Mouse (Mus musculus): ENCODE data around the gene Stac3. TPM values are rescaled to one million over a fixed set of nuclear protein-coding genes. Genes with fewer than 3 reads are reported as not detected.

Gene Stac3
- total and polyA plus RNA-seq, 2 experiments, result 0.37 to 0.49 TPM

DNA sequence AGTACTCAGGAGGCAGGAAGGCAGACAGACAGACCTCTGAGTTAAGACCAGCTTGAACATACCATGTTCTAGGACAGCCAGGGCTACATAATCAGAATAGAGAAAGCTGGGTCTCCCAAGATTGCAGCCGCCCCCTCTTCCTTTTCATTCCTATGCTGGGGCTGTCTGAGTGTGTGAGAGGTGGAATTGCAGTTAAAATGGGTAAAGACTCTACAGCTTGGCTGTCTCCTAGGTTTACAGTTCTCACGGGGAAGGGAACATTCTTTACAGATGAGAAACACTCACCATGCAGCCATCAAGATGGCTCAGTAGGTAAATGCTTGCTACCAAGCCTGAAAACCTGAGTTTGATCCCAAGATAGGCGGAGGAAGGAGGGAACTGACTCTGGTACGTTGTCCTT, 1.4 kb upstream of the Stac3 start:
- Histone ChIP-seq H3K27me3 (ENCODE audit: control insufficient read depth, insufficient read depth, low read length) (no peaks in the 10 kb centered on the region), H3K27ac (replicated peaks; ENCODE audit: insufficient read depth, low read depth, low read length) (no peak overlapping the region), H3K4me1 (ENCODE audit: control insufficient read depth, insufficient read depth, low read length) (no peaks in the 10 kb centered on the region), H3K4me3 (ENCODE audit: insufficient read depth, low read depth, low read length) (no peak overlapping the region), H3K36me3 (ENCODE audit: control insufficient read depth, insufficient read depth, low read length) (peaks cover 18% of the 10 kb centered on the region), H3K79me2 (ENCODE audit: control insufficient read depth, insufficient read depth, low read length) (no peaks in the 10 kb centered on the region), H3K9ac (ENCODE audit: low read depth, low read length) (no peak overlapping the region)
- WGBS, result 95% methylated on average over 4 of the region's 4 CpGs
- TF ChIP-seq CTCF (IDR thresholded peaks at IDR 0.05; ENCODE audit: low read depth, low read length) (no peak), POLR2A (IDR thresholded peaks at IDR 0.05; ENCODE audit: extremely low read depth, insufficient read depth, low read length) (no peak)
- DNase-seq (ENCODE audit: extremely low read depth, low read depth, low spot score), result no peak

DNA sequence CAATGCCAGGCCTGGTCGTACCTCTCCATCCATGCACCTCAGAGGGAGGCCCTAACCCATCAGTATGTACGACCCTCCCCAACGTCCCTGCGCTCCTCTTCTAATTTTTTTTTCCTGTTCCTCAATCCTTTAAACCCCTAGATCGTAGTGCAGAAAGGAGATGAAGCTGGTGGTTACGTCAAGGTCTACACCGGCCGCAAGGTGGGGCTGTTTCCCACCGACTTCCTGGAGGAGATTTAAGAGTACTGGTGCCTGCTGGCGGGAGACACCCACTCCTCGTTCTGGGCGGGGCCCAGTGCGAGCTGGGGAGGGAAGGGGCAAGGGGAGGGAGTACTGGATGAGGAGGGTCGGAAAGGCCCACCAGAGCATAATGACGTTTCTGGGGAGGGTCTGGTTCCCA, 6.8 kb downstream of the Stac3 start:
- Histone ChIP-seq H3K79me2 (ENCODE audit: control insufficient read depth, insufficient read depth, low read length) (no peaks in the 10 kb centered on the region), H3K27ac (replicated peaks; ENCODE audit: insufficient read depth, low read depth, low read length) (no peak overlapping the region), H3K4me1 (ENCODE audit: control insufficient read depth, insufficient read depth, low read length) (peaks cover 7% of the 10 kb centered on the region; the same call in 1 of the 2 replicates), H3K27me3 (ENCODE audit: control insufficient read depth, insufficient read depth, low read length) (peaks cover 2% of the 10 kb centered on the region; the same call in 1 of the 2 replicates), H3K9ac (ENCODE audit: low read depth, low read length) (no peak overlapping the region), H3K4me3 (ENCODE audit: insufficient read depth, low read depth, low read length) (no peak overlapping the region), H3K36me3 (ENCODE audit: control insufficient read depth, insufficient read depth, low read length) (no peaks in the 10 kb centered on the region)
- 44% methylated on average over 15 of the region's 15 CpGs for WGBS
- peak; percentile 69 for TF ChIP-seq CTCF (IDR thresholded peaks at IDR 0.05; ENCODE audit: low read depth, low read length)
- TF ChIP-seq POLR2A (IDR thresholded peaks at IDR 0.05; ENCODE audit: extremely low read depth, insufficient read depth, low read length), result no peak
- DNase-seq (ENCODE audit: extremely low read depth, low read depth, low spot score), result peak; percentile 22

DNA sequence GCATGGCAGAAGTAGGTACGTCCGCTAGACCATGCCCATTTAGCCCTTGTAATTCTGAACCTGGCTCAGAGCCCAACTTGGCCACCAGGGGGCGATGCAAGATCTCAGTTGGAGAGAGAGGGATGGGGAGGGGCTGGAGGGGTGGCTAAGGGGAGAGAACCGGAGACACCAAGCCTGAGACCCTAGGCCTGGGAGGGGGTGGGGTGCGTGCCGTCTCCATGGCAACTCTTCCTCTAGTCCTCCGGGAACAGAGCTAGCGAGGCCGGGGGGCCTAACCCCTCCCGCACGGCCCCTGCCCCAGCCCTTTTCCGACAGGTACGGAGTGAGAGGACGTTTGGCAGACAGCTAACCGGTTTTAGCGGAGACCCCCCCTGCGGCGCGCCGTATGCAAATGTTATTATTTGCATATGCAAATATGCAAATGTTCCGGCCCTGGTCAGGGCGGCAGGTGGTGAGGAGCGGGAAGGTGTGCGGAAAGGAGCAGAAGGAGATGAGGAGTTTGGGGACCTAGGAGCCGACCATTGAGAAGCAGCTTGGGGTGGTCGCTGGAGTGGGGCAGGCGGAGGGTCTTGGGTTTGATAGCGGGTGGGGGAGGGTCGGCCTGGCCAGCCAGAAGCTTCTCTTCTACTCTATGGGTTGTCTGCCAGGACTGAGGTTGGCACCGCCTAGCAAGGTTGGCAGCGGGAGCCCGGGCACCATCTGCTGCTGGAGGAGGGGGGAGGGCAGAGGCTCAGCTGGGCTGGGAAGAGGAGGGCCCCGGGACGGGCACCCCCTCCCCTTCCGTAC, 7.8 kb downstream of the Stac3 start:
- Histone ChIP-seq H3K4me1 (ENCODE audit: control insufficient read depth, insufficient read depth, low read length) (peaks cover 7% of the 10 kb centered on the region; the same call in 1 of the 2 replicates), H3K27ac (replicated peaks; ENCODE audit: insufficient read depth, low read depth, low read length) (no peak overlapping the region), H3K9ac (ENCODE audit: low read depth, low read length) (0 out of 2 replicates have a peak overlapping the region, but pooled peaks have one; percentile 5), H3K79me2 (ENCODE audit: control insufficient read depth, insufficient read depth, low read length) (no peaks in the 10 kb centered on the region), H3K4me3 (ENCODE audit: insufficient read depth, low read depth, low read length) (peak overlapping the region; percentile 9; the same call in 1 of the 2 replicates), H3K36me3 (ENCODE audit: control insufficient read depth, insufficient read depth, low read length) (no peaks in the 10 kb centered on the region), H3K27me3 (ENCODE audit: control insufficient read depth, insufficient read depth, low read length) (peaks cover 2% of the 10 kb centered on the region; the same call in 1 of the 2 replicates)
- 4% methylated on average over 35 of the region's 35 CpGs for WGBS
- TF ChIP-seq CTCF (IDR thresholded peaks at IDR 0.05; ENCODE audit: low read depth, low read length) (peak; percentile 86), POLR2A (IDR thresholded peaks at IDR 0.05; ENCODE audit: extremely low read depth, insufficient read depth, low read length) (no peak)
- DNase-seq (ENCODE audit: extremely low read depth, low read depth, low spot score), result peak; percentile 45

- H3K9ac ChIP-seq (ENCODE audit: low read depth, low read length), result no peak overlapping the region
- no peak overlapping the region for H3K27ac ChIP-seq (replicated peaks; ENCODE audit: insufficient read depth, low read depth, low read length)
- DNase-seq (ENCODE audit: extremely low read depth, low read depth, low spot score), result no peak
- TF ChIP-seq CTCF (IDR thresholded peaks at IDR 0.05; ENCODE audit: low read depth, low read length) (no peak), POLR2A (IDR thresholded peaks at IDR 0.05; ENCODE audit: extremely low read depth, insufficient read depth, low read length) (no peak)
- WGBS, result 33% methylated on average over 17 of the region's 17 CpGs
- H3K27me3 ChIP-seq (ENCODE audit: control insufficient read depth, insufficient read depth, low read length), result peaks cover 2% of the 10 kb centered on the region; the same call in 1 of the 2 replicates
- no peaks in the 10 kb centered on the region for H3K79me2 ChIP-seq (ENCODE audit: control insufficient read depth, insufficient read depth, low read length)
- no peaks in the 10 kb centered on the region for H3K36me3 ChIP-seq (ENCODE audit: control insufficient read depth, insufficient read depth, low read length)
- peaks cover 7% of the 10 kb centered on the region; the same call in 1 of the 2 replicates for H3K4me1 ChIP-seq (ENCODE audit: control insufficient read depth, insufficient read depth, low read length)
- no peak overlapping the region for H3K4me3 ChIP-seq (ENCODE audit: insufficient read depth, low read depth, low read length)
Observed at GRCm38 (mm10) chr10:127509837-127510701, 8.6 kb downstream of the Stac3 start.

- Histone ChIP-seq H3K36me3 (ENCODE audit: control insufficient read depth, insufficient read depth, low read length) (no peaks in the 10 kb centered on the region), H3K4me3 (ENCODE audit: insufficient read depth, low read depth, low read length) (no peak overlapping the region), H3K4me1 (ENCODE audit: control insufficient read depth, insufficient read depth, low read length) (peaks cover 7% of the 10 kb centered on the region; the same call in 1 of the 2 replicates), H3K9ac (ENCODE audit: low read depth, low read length) (no peak overlapping the region), H3K27ac (replicated peaks; ENCODE audit: insufficient read depth, low read depth, low read length) (no peak overlapping the region), H3K79me2 (ENCODE audit: control insufficient read depth, insufficient read depth, low read length) (no peaks in the 10 kb centered on the region), H3K27me3 (ENCODE audit: control insufficient read depth, insufficient read depth, low read length) (peaks cover 2% of the 10 kb centered on the region; the same call in 1 of the 2 replicates)
- 38% methylated on average over 11 of the region's 11 CpGs for WGBS
- no peak for DNase-seq (ENCODE audit: extremely low read depth, low read depth, low spot score)
- TF ChIP-seq CTCF (IDR thresholded peaks at IDR 0.05; ENCODE audit: low read depth, low read length) (no peak), POLR2A (IDR thresholded peaks at IDR 0.05; ENCODE audit: extremely low read depth, insufficient read depth, low read length) (no peak)
Observed at GRCm38 (mm10) chr10:127510895-127511617, 9.6 kb downstream of the Stac3 start.

Measured in liver, adult 2 months (tissue).